Mouse (Mus musculus) MEL (cell line): ENCODE data around the gene Foxr1.

Experiments used
- CHD2 ChIP-seq: IDR thresholded peaks from 2 replicates; pipeline ENCODE4 v1.6.1; 2011; ENCODE audit warnings: low read length, improper control_type of control experiment
- CTCF ChIP-seq, 3 experiments: IDR thresholded peaks in 2 of 3; conservative IDR thresholded peaks in 1 of 3; 2 replicates each; pipeline ENCODE4 v1.5.1; 2011 to 2012; ENCODE audit warnings: low read length in 3 of 3, low read depth in 2 of 3, mild to moderate bottlenecking in 2 of 3, improper control_type of control experiment in 1 of 3, inconsistent platforms in 1 of 3, mixed read lengths in 1 of 3, moderate library complexity in 1 of 3; ENCODE audit not compliant: control insufficient read depth in 1 of 3, insufficient read depth in 1 of 3, poor library complexity in 1 of 3, severe bottlenecking in 1 of 3
- EP300 ChIP-seq, 2 experiments: IDR thresholded peaks; 2 replicates each; pipeline ENCODE4 v1.6.1; 2011; ENCODE audit warnings: improper control_type of control experiment in 2 of 2, low read length in 2 of 2, low read depth in 1 of 2, mild to moderate bottlenecking in 1 of 2
- MAFK ChIP-seq: IDR thresholded peaks from 2 replicates; pipeline ENCODE4 v1.6.1; 2011; ENCODE audit warnings: low read depth, mild to moderate bottlenecking, low read length, improper control_type of control experiment, borderline replicate concordance
- MXI1 ChIP-seq: IDR thresholded peaks from 2 replicates; pipeline ENCODE4 v1.6.1; 2011; ENCODE audit warnings: mild to moderate bottlenecking, low read depth, low read length, improper control_type of control experiment
- POLR2AphosphoS2 ChIP-seq: IDR thresholded peaks from 2 replicates; pipeline ENCODE4 v1.6.1; 2011; ENCODE audit warnings: low read length, improper control_type of control experiment
- TAL1 ChIP-seq: IDR thresholded peaks from 2 replicates; pipeline ENCODE4 v1.6.1; 2012; ENCODE audit warnings: mild to moderate bottlenecking, inconsistent platforms, low read length, moderate library complexity, mixed read lengths
- TCF12 ChIP-seq: IDR thresholded peaks from 2 replicates; pipeline ENCODE4 v1.6.1; 2014; ENCODE audit warnings: low read depth, mild to moderate bottlenecking, inconsistent platforms, low read length, improper control_type of control experiment, moderate library complexity
- ZNF384 ChIP-seq: IDR thresholded peaks from 2 replicates; pipeline ENCODE4 v1.6.1; 2012; ENCODE audit warnings: low read depth, mild to moderate bottlenecking, inconsistent platforms, low read length, improper control_type of control experiment

- TF ChIP-seq POLR2AphosphoS2 (no peak), CTCF (IDR thresholded peaks at IDR 0.05 in 2 of 3, conservative IDR thresholded peaks at IDR 0.05 in 1 of 3; ENCODE audit: control insufficient read depth in 1 of 3, insufficient read depth in 1 of 3, low read depth in 2 of 3, low read length in 3 of 3, poor library complexity in 1 of 3, severe bottlenecking in 1 of 3) (no peak), MXI1 (no peak), EP300 (IDR thresholded peaks at IDR 0.05; ENCODE audit: low read depth in 1 of 2, low read length in 2 of 2) (no peak), ZNF384 (no peak), CHD2 (no peak), TAL1 (no peak), TCF12 (no peak), MAFK (no peak)
Measured at GRCm38 (mm10) chr9:44484311-44485104, 43.6 kb upstream of the Foxr1 start.
